Mouse (Mus musculus): ENCODE results near the gene Eml4. TPM values are rescaled to one million over a fixed set of nuclear protein-coding genes. Genes with fewer than 3 reads are reported as not detected.

Eml4 gene
- polyA plus RNA-seq, 1 experiment: 5.5 TPM

DNA sequence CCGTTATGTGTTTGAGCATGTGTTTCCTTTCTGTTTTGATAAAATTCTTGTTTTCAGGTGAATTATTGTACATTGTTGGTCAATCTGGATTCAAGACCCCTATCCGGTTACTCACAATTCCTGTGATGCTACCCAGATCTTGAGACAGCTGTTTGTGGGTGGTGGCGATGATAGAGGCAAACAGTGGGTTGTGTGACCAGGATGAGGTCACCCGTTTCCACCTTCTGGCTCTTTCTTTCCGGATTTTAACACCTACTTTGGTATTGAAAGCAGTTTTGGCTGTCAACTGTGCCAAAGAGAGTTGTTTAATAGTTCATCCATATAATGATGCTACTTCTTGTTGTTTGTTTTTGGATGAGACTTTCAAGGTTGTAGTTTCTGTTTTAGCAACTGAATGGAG, 16.7 kb downstream of the Eml4 start:
- Histone ChIP-seq H3K79me3 (ENCODE audit: low read depth) (peaks cover 57% of the 10 kb centered on the region), H3ac (ENCODE audit: control insufficient read depth, insufficient read length, low read depth) (no peak overlapping the region), H3K36me3 (ENCODE audit: control insufficient read depth, insufficient read depth) (no peaks in the 10 kb centered on the region), H3K4me3 (ENCODE audit: insufficient read depth, poor library complexity, severe bottlenecking) (no peak overlapping the region), H3K79me2 (ENCODE audit: control insufficient read depth, insufficient read depth) (peaks cover 80% of the 10 kb centered on the region), H3K27me3 (ENCODE audit: control insufficient read depth, insufficient read depth, insufficient read length) (no peaks in the 10 kb centered on the region)
- TF ChIP-seq FOSL1 (IDR thresholded peaks at IDR 0.05; ENCODE audit: insufficient read depth, low read length, poor library complexity, severe bottlenecking) (no peak), MYOG (IDR thresholded peaks at IDR 0.05; ENCODE audit: control insufficient read depth, extremely low read depth, insufficient read length) (no peak), CEBPB (IDR thresholded peaks at IDR 0.05; ENCODE audit: low read depth) (no peak), CTCF (IDR thresholded peaks at IDR 0.05; ENCODE audit: control insufficient read depth, insufficient read depth, insufficient read length) (no peak), MAX (IDR thresholded peaks at IDR 0.05) (no peak), MYOD1 (IDR thresholded peaks at IDR 0.05; ENCODE audit: control insufficient read depth, insufficient read length, low read depth) (no peak)

DNA sequence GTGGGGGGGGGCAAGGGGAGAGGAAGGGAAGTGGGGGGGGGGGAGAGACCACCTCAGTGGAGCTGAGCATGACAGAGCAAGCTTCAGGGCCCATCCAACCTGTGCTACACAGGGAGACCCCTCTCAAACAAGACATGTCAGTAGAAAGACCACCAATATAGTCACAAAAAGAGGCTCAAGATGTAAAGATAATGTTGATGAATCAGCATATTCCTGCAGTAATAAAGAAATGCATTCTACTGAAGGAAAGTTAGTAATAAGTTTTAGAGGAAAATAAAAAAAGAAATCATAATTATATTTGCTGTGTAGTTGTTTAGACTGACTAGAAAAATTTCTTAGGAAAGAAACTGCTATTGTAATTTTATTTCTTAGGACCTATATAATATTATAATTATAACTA, 23.4 kb downstream of the Eml4 start:
- H3K4me3 ChIP-seq (ENCODE audit: insufficient read depth, poor library complexity, severe bottlenecking): no peak overlapping the region
- no peaks in the 10 kb centered on the region for H3K27me3 ChIP-seq (ENCODE audit: control insufficient read depth, insufficient read depth, insufficient read length)
- peaks cover 65% of the 10 kb centered on the region for H3K79me2 ChIP-seq (ENCODE audit: control insufficient read depth, insufficient read depth)
- TF ChIP-seq MAX (IDR thresholded peaks at IDR 0.05): no peak
- no peak for TF ChIP-seq MYOG (IDR thresholded peaks at IDR 0.05; ENCODE audit: control insufficient read depth, extremely low read depth, insufficient read length)
- TF ChIP-seq CTCF (IDR thresholded peaks at IDR 0.05; ENCODE audit: control insufficient read depth, insufficient read depth, insufficient read length): no peak
- no peak for TF ChIP-seq FOSL1 (IDR thresholded peaks at IDR 0.05; ENCODE audit: insufficient read depth, low read length, poor library complexity, severe bottlenecking)
- no peak for TF ChIP-seq CEBPB (IDR thresholded peaks at IDR 0.05; ENCODE audit: low read depth)
- TF ChIP-seq USF1 (IDR thresholded peaks at IDR 0.05; ENCODE audit: low read depth): no peak
- TF ChIP-seq MYOD1 (IDR thresholded peaks at IDR 0.05; ENCODE audit: control insufficient read depth, insufficient read length, low read depth): no peak
- no peak overlapping the region for H3ac ChIP-seq (ENCODE audit: control insufficient read depth, insufficient read length, low read depth)
- H3K79me3 ChIP-seq (ENCODE audit: low read depth): peaks cover 39% of the 10 kb centered on the region
- H3K36me3 ChIP-seq (ENCODE audit: control insufficient read depth, insufficient read depth): no peaks in the 10 kb centered on the region

DNA sequence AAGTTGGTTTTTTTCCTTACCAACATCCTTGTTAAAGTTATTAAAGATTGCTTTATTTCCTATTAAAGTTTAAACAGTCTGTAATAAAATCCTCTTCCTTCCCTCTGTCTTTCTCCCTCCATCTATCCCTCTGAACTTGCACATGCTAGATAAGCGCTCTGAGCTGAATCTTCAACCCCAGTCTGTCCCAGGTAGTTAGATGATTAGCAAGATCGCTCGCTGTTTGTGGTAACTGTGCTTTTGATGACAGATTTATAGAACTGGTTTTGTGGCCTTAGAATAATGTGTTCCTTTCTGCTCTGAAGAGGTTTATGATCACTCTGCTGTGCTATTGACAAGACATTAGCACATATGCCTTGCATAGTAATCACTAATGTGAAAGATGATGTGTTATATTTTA, 25.1 kb downstream of the Eml4 start:
- no peak for TF ChIP-seq CEBPB (IDR thresholded peaks at IDR 0.05; ENCODE audit: low read depth)
- TF ChIP-seq MYOD1 (IDR thresholded peaks at IDR 0.05; ENCODE audit: control insufficient read depth, insufficient read length, low read depth): no peak
- TF ChIP-seq MAX (IDR thresholded peaks at IDR 0.05): no peak
- no peak for TF ChIP-seq MYOG (IDR thresholded peaks at IDR 0.05; ENCODE audit: control insufficient read depth, extremely low read depth, insufficient read length)
- no peak for TF ChIP-seq CTCF (IDR thresholded peaks at IDR 0.05; ENCODE audit: control insufficient read depth, insufficient read depth, insufficient read length)
- TF ChIP-seq FOSL1 (IDR thresholded peaks at IDR 0.05; ENCODE audit: insufficient read depth, low read length, poor library complexity, severe bottlenecking): no peak
- no peak for TF ChIP-seq USF1 (IDR thresholded peaks at IDR 0.05; ENCODE audit: low read depth)
- no peak overlapping the region for H3ac ChIP-seq (ENCODE audit: control insufficient read depth, insufficient read length, low read depth)

DNA sequence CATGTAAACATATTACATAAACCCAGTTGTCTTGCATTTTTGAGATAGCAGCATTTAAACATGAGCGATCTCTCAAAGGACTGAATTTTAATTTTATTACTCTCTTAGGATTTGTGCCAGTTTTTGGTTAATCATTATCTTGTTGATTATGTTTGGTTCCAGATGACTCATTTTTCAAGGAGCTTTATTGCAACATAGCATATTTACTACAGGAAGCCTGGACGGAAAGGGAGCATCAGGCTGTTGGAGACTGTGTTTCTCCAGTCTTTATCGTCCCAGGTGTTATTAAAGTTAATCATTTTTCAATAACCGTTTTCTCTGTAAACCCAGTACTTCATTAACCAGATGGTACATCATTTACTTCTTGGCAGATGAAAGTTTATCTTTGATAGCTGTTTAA, 26.1 kb downstream of the Eml4 start:
- TF ChIP-seq CEBPB (IDR thresholded peaks at IDR 0.05; ENCODE audit: low read depth) (peak; percentile 86), MYOD1 (IDR thresholded peaks at IDR 0.05; ENCODE audit: control insufficient read depth, insufficient read length, low read depth) (no peak)
- no peaks in the 10 kb centered on the region for H3K36me3 ChIP-seq (ENCODE audit: control insufficient read depth, insufficient read depth)

More for the DNA sequence above, 25.1 kb downstream of the Eml4 start:
- peaks cover 65% of the 10 kb centered on the region for H3K79me2 ChIP-seq (ENCODE audit: control insufficient read depth, insufficient read depth)
- peaks cover 46% of the 10 kb centered on the region for H3K79me3 ChIP-seq (ENCODE audit: low read depth)
- H3K4me3 ChIP-seq (ENCODE audit: insufficient read depth, poor library complexity, severe bottlenecking): no peak overlapping the region
- H3K36me3 ChIP-seq (ENCODE audit: control insufficient read depth, insufficient read depth): no peaks in the 10 kb centered on the region
- H3K27me3 ChIP-seq (ENCODE audit: control insufficient read depth, insufficient read depth, insufficient read length): no peaks in the 10 kb centered on the region

DNA sequence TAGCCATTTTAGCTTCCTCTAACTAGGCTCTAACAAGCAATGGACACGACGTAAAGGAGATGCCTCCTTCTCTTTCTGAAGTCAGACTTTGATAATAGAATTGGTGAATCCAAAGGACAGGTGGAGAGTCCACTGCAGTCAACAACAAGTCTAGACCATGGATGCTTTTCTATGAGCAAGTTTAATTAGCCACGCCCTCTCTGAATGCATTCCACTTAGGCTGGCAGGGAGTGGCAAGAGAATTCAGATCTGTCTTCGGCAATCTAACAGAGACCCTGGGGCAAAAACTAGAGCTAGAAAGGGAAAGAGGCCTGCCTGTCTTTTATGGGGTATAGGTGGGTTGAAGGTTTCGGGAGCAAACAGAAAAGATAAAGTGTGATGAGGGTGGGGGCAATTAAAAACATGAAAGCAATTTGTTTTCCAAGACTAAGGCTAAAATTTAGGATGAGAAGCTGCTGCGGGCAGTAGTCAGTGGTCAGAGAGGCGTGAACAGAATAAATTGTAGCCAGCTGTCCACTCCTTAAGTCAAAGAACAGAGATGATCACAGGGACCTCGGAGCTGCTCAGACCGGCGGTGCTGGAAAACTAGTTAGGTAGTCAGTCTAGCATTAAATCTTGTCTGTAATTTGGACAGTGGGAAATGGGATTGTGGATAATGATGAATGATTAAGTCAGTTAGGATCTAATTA, 27.2 kb downstream of the Eml4 start:
- Histone ChIP-seq H3ac (ENCODE audit: control insufficient read depth, insufficient read length, low read depth) (no peak overlapping the region), H3K27me3 (ENCODE audit: control insufficient read depth, insufficient read depth, insufficient read length) (no peaks in the 10 kb centered on the region), H3K79me3 (ENCODE audit: low read depth) (peaks cover 38% of the 10 kb centered on the region), H3K36me3 (ENCODE audit: control insufficient read depth, insufficient read depth) (no peaks in the 10 kb centered on the region), H3K79me2 (ENCODE audit: control insufficient read depth, insufficient read depth) (peaks cover 78% of the 10 kb centered on the region), H3K4me3 (ENCODE audit: insufficient read depth, poor library complexity, severe bottlenecking) (no peak overlapping the region)
- no peak for TF ChIP-seq MAX (IDR thresholded peaks at IDR 0.05)
- TF ChIP-seq FOSL1 (IDR thresholded peaks at IDR 0.05; ENCODE audit: insufficient read depth, low read length, poor library complexity, severe bottlenecking): no peak
- TF ChIP-seq MYOG (IDR thresholded peaks at IDR 0.05; ENCODE audit: control insufficient read depth, extremely low read depth, insufficient read length): no peak

More for the DNA sequence above, 26.1 kb downstream of the Eml4 start:
- Histone ChIP-seq H3K4me3 (ENCODE audit: insufficient read depth, poor library complexity, severe bottlenecking) (no peak overlapping the region), H3K79me2 (ENCODE audit: control insufficient read depth, insufficient read depth) (peaks cover 72% of the 10 kb centered on the region), H3K79me3 (ENCODE audit: low read depth) (peaks cover 39% of the 10 kb centered on the region), H3ac (ENCODE audit: control insufficient read depth, insufficient read length, low read depth) (no peak overlapping the region), H3K27me3 (ENCODE audit: control insufficient read depth, insufficient read depth, insufficient read length) (no peaks in the 10 kb centered on the region)

DNA sequence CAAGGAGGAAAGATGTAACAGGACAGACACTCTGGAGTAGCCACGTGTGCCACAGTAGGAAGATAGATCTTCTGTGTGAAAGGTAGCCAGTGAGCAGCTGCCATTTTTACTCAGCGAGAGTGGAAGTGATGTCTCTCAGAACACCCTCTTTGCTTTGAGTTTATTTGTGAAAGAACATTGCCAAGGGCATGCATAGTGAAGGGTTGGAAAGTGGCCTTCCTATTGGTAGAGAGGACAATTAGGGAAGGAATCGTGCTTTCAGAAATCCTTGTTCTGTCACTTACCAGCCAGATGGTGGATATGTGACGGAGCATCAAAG, 27.7 kb downstream of the Eml4 start:
- no peak overlapping the region for H3K4me3 ChIP-seq (ENCODE audit: insufficient read depth, poor library complexity, severe bottlenecking)
- no peak for TF ChIP-seq CTCF (IDR thresholded peaks at IDR 0.05; ENCODE audit: control insufficient read depth, insufficient read depth, insufficient read length)
- TF ChIP-seq FOSL1 (IDR thresholded peaks at IDR 0.05; ENCODE audit: insufficient read depth, low read length, poor library complexity, severe bottlenecking): no peak
- no peak for TF ChIP-seq USF1 (IDR thresholded peaks at IDR 0.05; ENCODE audit: low read depth)
- no peak for TF ChIP-seq MAX (IDR thresholded peaks at IDR 0.05)
- TF ChIP-seq CEBPB (IDR thresholded peaks at IDR 0.05; ENCODE audit: low read depth): no peak
- TF ChIP-seq MYOD1 (IDR thresholded peaks at IDR 0.05; ENCODE audit: control insufficient read depth, insufficient read length, low read depth): no peak
- TF ChIP-seq MYOG (IDR thresholded peaks at IDR 0.05; ENCODE audit: control insufficient read depth, extremely low read depth, insufficient read length): no peak
- no peaks in the 10 kb centered on the region for H3K36me3 ChIP-seq (ENCODE audit: control insufficient read depth, insufficient read depth)
- H3K79me2 ChIP-seq (ENCODE audit: control insufficient read depth, insufficient read depth): peaks cover 77% of the 10 kb centered on the region
- no peak overlapping the region for H3ac ChIP-seq (ENCODE audit: control insufficient read depth, insufficient read length, low read depth)
- H3K79me3 ChIP-seq (ENCODE audit: low read depth): peaks cover 38% of the 10 kb centered on the region
- no peaks in the 10 kb centered on the region for H3K27me3 ChIP-seq (ENCODE audit: control insufficient read depth, insufficient read depth, insufficient read length)

All from C2C12 (cell line).